Mouse (Mus musculus) testis, adult 2 months (tissue): ENCODE results near the gene Rdh7. TPM values are rescaled to one million over a fixed set of nuclear protein-coding genes. Genes with fewer than 3 reads are reported as not detected.

Source experiments
- H3K27ac ChIP-seq: fragments of 200-500 bp; 2 replicates; pipeline ENCODE4 v1.5.1; 2012; ENCODE audit warnings: low read depth, low read length; ENCODE audit not compliant: control insufficient read depth, insufficient read depth
- H3K27me3 ChIP-seq: fragments of 200-500 bp; 2 replicates; pipeline ENCODE4 v1.6.1; 2012; ENCODE audit warnings: mild to moderate bottlenecking, low read length, moderate library complexity; ENCODE audit not compliant: control insufficient read depth, insufficient read depth
- H3K36me3 ChIP-seq: fragments of 200-500 bp; 2 replicates; pipeline ENCODE4 v1.6.1; 2012; ENCODE audit warnings: mild to moderate bottlenecking, low read length; ENCODE audit not compliant: control insufficient read depth, insufficient read depth
- H3K4me1 ChIP-seq: fragments of 200-500 bp; 2 replicates; pipeline ENCODE4 v1.6.1; 2012; ENCODE audit warnings: low read length; ENCODE audit not compliant: control insufficient read depth, insufficient read depth
- H3K4me3 ChIP-seq: fragments of 200-500 bp; 2 replicates; pipeline ENCODE4 v1.5.1; 2012; ENCODE audit warnings: low read depth, mild to moderate bottlenecking, low read length, moderate library complexity, mixed read lengths; ENCODE audit not compliant: control insufficient read depth
- CTCF ChIP-seq: fragments of 200-500 bp; IDR thresholded peaks from 2 replicates; pipeline ENCODE4 v1.5.1; 2012; ENCODE audit warnings: low read depth, mild to moderate bottlenecking, inconsistent platforms, low read length, moderate library complexity; ENCODE audit not compliant: control insufficient read depth, insufficient read depth, insufficient replicate concordance
- POLR2A ChIP-seq: fragments of 200-500 bp; IDR thresholded peaks from 2 replicates; pipeline ENCODE4 v1.6.1; 2012; ENCODE audit warnings: low read depth, mild to moderate bottlenecking, inconsistent platforms, low read length, moderate library complexity; ENCODE audit not compliant: control insufficient read depth
- polyA plus RNA-seq: library from polyadenylated mRNA; depleted of rRNA; stranded (reverse); fragments of >200 nt; gene quantifications from 2 replicates; pipeline ENCODE4 v1.2.3, GENCODE M21; 2012; rRNA removed

Rdh7 gene
- not detected in 2 replicates for polyA plus RNA-seq

GRCm38 (mm10) chr10:127888605-127889004 lies at the start of gene Rdh7:
Rdh7 (minus strand) TSS chr10:127888817.
- no peak for TF ChIP-seq CTCF
- no peak for TF ChIP-seq POLR2A
- Histone ChIP-seq H3K27me3 (no peaks in the 10 kb centered on the region), H3K27ac (no peak within 1 kb of the TSS), H3K4me1 (no peaks in the 10 kb centered on the region), H3K4me3 (no peak within 1 kb of the TSS), H3K36me3 (no peaks in the 10 kb centered on the region)

- H3K27ac ChIP-seq = peak overlapping the region; percentile 77
- no peaks in the 10 kb centered on the region for H3K27me3 ChIP-seq
- H3K36me3 ChIP-seq = no peaks in the 10 kb centered on the region
- no peak overlapping the region for H3K4me3 ChIP-seq
- TF ChIP-seq CTCF (no peak), POLR2A (no peak)
- H3K4me1 ChIP-seq = peaks cover 2% of the 10 kb centered on the region; the same call in 1 of the 2 replicates
Measured at GRCm38 (mm10) chr10:127937428-127938010, 48.9 kb upstream of the Rdh7 start.

DNA sequence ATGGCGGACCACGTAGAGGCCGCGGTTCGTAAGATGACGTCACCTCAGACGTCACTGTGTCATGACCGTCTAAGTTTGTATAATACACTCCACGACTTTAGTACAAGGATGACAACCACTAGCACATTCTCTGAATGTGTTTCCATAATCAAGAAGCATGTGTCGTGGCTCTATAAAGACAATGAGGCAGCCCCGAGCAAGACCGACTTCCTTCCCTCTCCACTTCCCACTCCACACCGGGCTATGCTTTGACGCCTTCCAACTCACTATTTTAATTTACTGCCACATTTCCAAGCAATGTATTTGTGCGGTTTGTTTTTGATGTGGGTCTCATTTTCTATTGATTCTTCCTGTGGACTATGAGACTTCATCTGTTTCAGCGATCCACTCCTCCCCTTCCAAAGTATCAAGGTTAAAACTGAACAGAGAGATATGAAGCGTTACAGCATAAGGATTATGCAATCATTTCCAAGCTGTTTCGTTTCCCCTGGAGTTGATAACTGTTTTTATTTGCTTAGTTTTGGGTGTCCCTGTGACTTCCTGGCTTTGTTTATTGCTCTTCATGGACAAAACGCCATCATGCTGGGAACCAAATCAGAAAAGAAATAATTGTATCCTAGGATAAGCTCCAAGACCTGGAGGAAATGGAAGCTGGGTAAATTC lies 48.3 kb upstream of the Rdh7 start:
- peaks cover 2% of the 10 kb centered on the region; the same call in 1 of the 2 replicates for H3K4me1 ChIP-seq
- no peaks in the 10 kb centered on the region for H3K27me3 ChIP-seq
- TF ChIP-seq POLR2A (no peak), CTCF (no peak)
- H3K36me3 ChIP-seq = no peaks in the 10 kb centered on the region
- peak overlapping the region; percentile 87 for H3K27ac ChIP-seq
- peak overlapping the region; percentile 2; the same call in 1 of the 2 replicates for H3K4me3 ChIP-seq

- peaks cover 2% of the 10 kb centered on the region; the same call in 1 of the 2 replicates for H3K4me1 ChIP-seq
- no peaks in the 10 kb centered on the region for H3K36me3 ChIP-seq
- H3K27me3 ChIP-seq = no peaks in the 10 kb centered on the region
- TF ChIP-seq CTCF (no peak), POLR2A (no peak)
- H3K4me3 ChIP-seq = peak overlapping the region; percentile 2; the same call in 1 of the 2 replicates
- H3K27ac ChIP-seq = peak overlapping the region; percentile 87
Measured at GRCm38 (mm10) chr10:127936271-127936670, 47.7 kb upstream of the Rdh7 start.

DNA sequence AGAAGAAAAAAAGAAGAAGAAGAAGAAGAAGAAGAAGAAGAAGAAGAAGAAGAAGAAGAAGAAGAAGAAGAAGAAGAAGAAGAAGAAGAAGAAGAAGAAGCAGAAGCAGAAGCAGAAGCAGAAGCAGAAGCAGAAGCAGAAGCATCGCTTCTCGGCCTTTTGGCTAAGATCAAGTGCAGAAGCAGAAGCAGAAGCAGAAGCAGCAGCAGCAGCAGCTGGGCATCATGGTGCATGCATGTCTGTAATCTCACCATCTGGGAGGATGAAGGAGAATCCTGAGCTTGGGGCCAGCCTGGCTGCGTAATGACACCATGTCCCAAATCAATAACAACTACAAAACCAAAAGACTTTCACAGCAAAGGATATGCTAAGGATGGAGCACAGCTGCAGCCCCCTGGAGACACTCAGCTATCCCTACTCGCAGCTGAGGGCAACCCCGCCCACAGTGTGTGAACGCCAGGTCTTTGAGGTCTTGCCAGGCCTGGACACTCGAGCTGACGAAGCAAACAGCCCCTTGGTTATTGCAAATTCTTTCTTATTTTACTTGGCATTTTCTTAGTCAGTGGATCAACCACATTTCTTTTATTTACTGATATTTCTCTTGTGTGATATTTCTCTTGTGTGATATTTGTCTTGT lies 43.8 kb upstream of the Rdh7 start:
- Histone ChIP-seq H3K27ac (no peak overlapping the region), H3K36me3 (no peaks in the 10 kb centered on the region), H3K4me3 (no peak overlapping the region), H3K27me3 (no peaks in the 10 kb centered on the region), H3K4me1 (peaks cover 2% of the 10 kb centered on the region; the same call in 1 of the 2 replicates)
- TF ChIP-seq POLR2A (no peak), CTCF (no peak)

DNA sequence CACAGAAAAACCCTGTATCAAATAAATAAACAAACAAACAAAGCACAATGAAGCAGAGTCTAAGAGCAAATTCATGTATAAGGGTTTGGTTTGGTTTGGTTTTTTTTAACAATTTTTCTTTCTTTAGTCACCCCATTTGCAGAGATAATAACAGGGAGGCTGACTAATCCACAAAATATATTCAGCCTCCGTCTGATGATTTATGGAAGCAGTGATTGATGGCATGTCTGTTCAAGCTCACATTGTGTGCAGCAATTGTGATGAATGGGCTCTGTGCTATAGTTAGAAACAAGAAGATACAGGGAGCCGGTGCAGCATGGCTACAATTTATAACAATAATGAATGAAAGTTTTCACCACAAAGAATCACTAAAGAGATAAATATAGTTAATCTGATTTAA lies 39.1 kb upstream of the Rdh7 start:
- Histone ChIP-seq H3K4me1 (no peaks in the 10 kb centered on the region), H3K4me3 (no peak overlapping the region)
- TF ChIP-seq CTCF = no peak
- no peak for TF ChIP-seq POLR2A

DNA sequence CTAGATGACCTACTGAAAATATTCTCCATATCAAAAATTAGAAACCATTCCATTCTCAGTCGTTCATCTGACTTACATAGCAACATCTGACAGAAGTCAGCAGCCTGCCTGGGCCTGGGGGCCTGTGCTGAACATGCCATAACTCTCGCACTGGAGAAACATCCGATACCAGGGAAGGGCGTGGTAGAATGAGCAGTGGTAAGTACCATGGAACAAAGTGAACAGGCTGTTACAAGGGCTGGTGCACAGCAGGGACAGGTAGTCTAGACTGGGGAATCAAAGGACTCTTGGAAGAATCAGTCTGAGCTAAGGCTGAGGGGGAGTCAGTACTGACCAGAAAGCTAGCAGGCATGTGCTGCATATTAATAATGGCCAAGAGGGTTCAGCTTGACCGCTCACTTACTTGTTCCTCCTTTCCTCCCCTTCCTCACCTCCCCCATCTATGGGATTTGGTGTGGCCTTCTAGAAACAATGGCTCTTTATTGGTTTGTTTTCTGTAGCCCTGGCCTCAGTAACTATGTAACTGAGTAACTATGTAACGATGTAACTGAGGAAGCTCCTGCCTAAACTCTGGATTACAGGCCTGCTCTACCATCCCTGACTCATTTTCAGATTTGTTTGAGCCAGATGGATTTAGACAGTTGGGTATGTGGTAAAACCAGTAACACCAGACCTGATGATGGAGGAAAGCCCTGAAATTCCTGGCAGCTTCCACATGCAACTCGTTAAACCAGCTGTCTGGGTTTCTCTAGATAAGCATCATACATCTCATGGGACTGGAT lies 36.2 kb upstream of the Rdh7 start:
- Histone ChIP-seq H3K36me3 (no peaks in the 10 kb centered on the region), H3K4me1 (no peaks in the 10 kb centered on the region), H3K4me3 (no peak overlapping the region), H3K27me3 (no peaks in the 10 kb centered on the region), H3K27ac (no peak overlapping the region)
- no peak for TF ChIP-seq CTCF

More for the DNA sequence above, 39.1 kb upstream of the Rdh7 start:
- H3K27ac ChIP-seq = no peak overlapping the region
- no peaks in the 10 kb centered on the region for H3K27me3 ChIP-seq
- no peaks in the 10 kb centered on the region for H3K36me3 ChIP-seq
